Mouse (Mus musculus): ENCODE results near the gene Ptges3l. TPM values are rescaled to one million over a fixed set of nuclear protein-coding genes. Genes with fewer than 3 reads are reported as not detected.
"Not testable (repeated sequence)": the region's sequence is repeated elsewhere in the genome, so short reads cannot be mapped to it uniquely, and the experiment has no call there.

Gene Ptges3l
- polyA plus RNA-seq, 1 experiment from 2014 or later, result 57.6 TPM

DNA sequence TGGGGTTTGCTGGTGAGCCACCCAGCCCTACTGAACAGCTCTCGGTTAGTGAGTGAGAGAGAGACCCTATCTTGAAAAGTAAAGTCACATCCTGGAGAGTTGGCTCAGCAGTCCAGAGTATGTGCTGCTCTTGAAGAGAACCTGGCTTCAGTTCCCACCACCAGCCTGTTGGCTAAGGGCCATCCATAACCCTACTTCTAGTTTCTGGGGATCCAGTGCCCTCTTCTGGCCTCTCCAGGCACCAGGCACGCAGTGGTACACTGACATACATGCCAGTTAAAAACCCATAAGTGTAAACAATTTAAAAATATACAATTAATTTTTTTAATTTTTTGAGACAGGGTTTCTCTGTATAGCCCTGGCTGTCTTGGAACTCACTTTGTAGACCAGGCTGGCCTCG lies 25.3 kb upstream of the Ptges3l start:
- no peak for DNase-seq (ENCODE audit: low spot score)
- Histone ChIP-seq H3K9me3 (no peaks in the 10 kb centered on the region), H3K4me1 (peaks cover 22% of the 10 kb centered on the region), H3K27ac (no peak overlapping the region), H3K36me3 (peaks cover 7% of the 10 kb centered on the region), H3K27me3 (ENCODE audit: insufficient read depth, poor library complexity, severe bottlenecking) (no peaks in the 10 kb centered on the region), H3K4me3 (no peak overlapping the region)
- WGBS, result 74% methylated on average over 3 of the region's 3 CpGs

DNA sequence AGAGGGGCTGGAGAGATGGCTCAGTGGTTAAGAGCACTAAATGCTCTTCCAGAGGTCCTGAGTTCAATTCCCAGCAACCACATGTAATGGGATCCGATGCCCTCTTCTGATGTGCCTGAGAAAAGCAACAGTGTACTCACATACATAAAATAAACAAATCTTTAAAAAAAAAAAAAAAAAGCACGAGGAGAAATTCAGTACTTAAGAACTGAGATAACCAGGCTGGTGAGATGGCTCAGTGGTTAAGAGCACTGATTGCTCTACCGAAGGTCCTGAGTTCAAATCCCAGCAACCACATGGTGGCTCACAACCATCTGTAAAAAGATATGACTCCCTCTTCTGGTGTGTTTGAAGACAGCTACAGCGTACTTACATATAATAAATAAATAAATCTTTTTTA lies 24.5 kb upstream of the Ptges3l start:
- DNase-seq (ENCODE audit: low spot score); H3K27me3 ChIP-seq (ENCODE audit: insufficient read depth, poor library complexity, severe bottlenecking); H3K9me3 ChIP-seq; H3K27ac ChIP-seq; H3K4me3 ChIP-seq: not testable (repeated sequence)
- Histone ChIP-seq H3K4me1 (peaks cover 18% of the 10 kb centered on the region), H3K36me3 (peaks cover 15% of the 10 kb centered on the region)
- WGBS, result 81% methylated on average over 4 of the region's 4 CpGs

DNA sequence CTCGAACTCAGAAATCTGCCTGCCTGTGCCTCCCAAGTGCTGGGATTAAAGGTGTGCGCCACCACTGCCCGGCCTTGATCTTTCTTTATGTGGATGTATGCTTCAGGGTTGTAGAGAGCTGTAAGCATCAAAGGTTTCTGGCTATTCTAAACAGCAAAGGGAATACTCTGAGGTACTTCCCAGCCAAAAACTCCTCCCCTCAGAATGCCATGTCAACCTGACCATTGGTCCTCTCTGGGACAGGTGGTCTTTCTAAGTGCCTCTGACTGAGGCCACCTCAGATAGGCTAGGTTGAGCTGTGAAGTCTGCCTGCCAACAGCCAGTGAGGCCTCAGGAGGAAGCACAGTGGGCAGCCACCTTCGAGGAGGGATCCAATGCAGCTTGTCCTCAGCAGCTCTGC lies 23.8 kb upstream of the Ptges3l start:
- Histone ChIP-seq H3K4me1 (peaks cover 16% of the 10 kb centered on the region), H3K27me3 (ENCODE audit: insufficient read depth, poor library complexity, severe bottlenecking) (no peaks in the 10 kb centered on the region), H3K36me3 (peaks cover 22% of the 10 kb centered on the region), H3K27ac (peak overlapping the region; percentile 67; the same call in 1 of the 2 replicates), H3K9me3 (no peaks in the 10 kb centered on the region), H3K4me3 (peak overlapping the region; percentile 51)
- WGBS, result 79% methylated on average over 4 of the region's 4 CpGs
- DNase-seq (ENCODE audit: low spot score), result no peak

DNA sequence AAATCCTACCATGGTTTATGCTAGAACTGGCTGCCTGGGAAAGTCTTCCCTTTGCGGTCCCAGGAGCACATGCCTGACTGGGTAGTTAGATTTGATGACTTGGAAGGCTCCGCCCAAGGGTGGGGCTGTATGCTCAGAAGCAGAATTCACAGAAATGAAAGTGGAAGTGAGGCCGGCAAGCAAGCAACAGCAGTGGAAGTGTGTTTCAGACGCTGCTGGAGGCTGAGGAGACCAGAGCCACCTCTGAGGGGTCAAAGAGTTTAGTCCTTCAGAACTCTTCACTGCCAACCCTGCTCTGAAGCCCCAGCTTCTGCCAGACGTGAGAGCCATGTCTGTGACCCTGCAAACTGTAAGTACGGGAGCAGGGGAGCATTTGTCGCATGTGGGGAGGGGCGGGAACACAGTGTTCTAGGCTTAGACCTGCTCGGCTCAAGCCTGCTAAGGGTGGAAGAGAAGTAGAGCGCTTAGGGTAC lies 23.2 kb upstream of the Ptges3l start, which contains the start of gene Ifi35:
Gene Ifi35 (plus strand): TSS at position 134 of the 473 bp plus-strand sequence.
- H3K27ac ChIP-seq, result peak within 1 kb of the TSS; percentile 67
- peak; percentile 91 for DNase-seq (ENCODE audit: low spot score)
- peaks cover 27% of the 10 kb centered on the region for H3K36me3 ChIP-seq
- peak within 1 kb of the TSS; percentile 51 for H3K4me3 ChIP-seq
- H3K9me3 ChIP-seq, result no peaks in the 10 kb centered on the region
- WGBS, result 24% methylated on average over 10 of the region's 10 CpGs
- H3K4me1 ChIP-seq, result peaks cover 21% of the 10 kb centered on the region
- no peaks in the 10 kb centered on the region for H3K27me3 ChIP-seq (ENCODE audit: insufficient read depth, poor library complexity, severe bottlenecking)

DNA sequence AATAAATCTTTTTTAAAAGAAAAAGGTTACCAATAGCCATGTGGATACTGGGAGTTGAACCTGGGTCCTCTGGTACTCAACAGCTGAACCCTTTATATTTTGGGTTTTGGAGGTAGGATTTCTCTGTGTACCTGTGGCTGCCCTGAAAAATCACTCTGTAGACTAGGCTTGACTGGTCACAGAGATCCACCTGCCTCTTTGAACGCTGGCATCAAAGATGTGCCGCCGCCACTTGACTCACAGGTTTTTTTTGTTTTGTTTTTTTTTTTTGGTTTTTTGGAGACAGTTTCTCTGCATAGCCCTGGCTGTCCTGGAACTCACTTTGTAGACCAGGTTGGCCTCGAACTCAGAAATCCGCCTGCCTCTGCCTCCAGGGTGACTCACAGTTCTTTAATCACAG lies 22.7 kb upstream of the Ptges3l start:
- Histone ChIP-seq H3K9me3 (no peaks in the 10 kb centered on the region), H3K4me1 (peaks cover 25% of the 10 kb centered on the region), H3K27me3 (ENCODE audit: insufficient read depth, poor library complexity, severe bottlenecking) (no peaks in the 10 kb centered on the region), H3K4me3 (peak overlapping the region; percentile 51; the same call in 1 of the 2 replicates), H3K27ac (0 out of 2 replicates have a peak overlapping the region, but pooled peaks have one; percentile 67), H3K36me3 (peaks cover 32% of the 10 kb centered on the region)
- DNase-seq (ENCODE audit: low spot score), result no peak
- 86% methylated on average over 5 of the region's 5 CpGs for WGBS

DNA sequence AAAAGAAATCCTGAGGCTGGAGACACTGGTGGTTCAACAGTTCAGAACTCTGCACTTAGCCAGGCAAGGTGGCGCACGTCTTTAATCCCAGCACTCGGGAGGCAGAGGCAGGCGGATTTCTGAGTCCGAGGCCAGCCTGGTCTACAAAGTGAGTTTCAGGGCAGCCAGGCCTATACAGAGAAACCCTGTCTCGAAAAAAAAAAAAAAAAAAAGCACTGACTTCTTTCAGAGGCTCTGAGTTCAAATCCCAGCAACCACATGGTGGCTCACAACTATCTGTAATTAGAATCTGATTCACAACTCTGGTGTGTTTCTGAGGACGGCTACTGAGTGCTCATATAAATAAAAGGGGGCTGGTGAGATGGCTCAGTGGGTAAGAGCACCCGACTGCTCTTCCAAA lies 21.7 kb upstream of the Ptges3l start:
- 84% methylated on average over 8 of the region's 8 CpGs for WGBS

DNA sequence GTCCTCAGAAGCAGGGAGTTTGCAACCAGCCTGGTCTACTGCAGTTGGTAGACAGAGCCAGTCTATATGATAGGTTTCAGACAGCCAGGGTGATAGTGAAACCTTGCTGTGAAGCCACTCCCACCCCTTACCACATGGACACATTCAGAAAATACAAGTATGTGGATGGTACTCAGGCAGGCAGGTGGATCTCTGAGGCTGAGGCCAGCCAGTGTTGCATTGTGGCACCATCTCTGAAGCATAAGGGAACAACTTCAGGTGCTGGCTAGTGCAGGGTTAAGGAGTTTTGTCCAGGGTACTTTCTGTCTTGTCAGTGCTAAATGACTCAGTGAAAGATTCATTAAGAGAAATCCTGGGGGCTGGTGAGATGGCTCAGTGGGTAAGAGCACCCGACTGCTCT lies 21.2 kb upstream of the Ptges3l start:
- no peaks in the 10 kb centered on the region for H3K27me3 ChIP-seq (ENCODE audit: insufficient read depth, poor library complexity, severe bottlenecking)
- no peak overlapping the region for H3K27ac ChIP-seq
- H3K4me3 ChIP-seq, result no peak overlapping the region
- H3K36me3 ChIP-seq, result peaks cover 32% of the 10 kb centered on the region
- peaks cover 20% of the 10 kb centered on the region for H3K4me1 ChIP-seq
- no peaks in the 10 kb centered on the region for H3K9me3 ChIP-seq
- DNase-seq (ENCODE audit: low spot score), result no peak
- WGBS, result 69% methylated on average over 1 of the region's 1 CpGs

More for the DNA sequence above, 21.7 kb upstream of the Ptges3l start:
- peaks cover 32% of the 10 kb centered on the region for H3K36me3 ChIP-seq
- not testable (repeated sequence) for H3K9me3 ChIP-seq; H3K4me3 ChIP-seq; H3K27ac ChIP-seq; DNase-seq (ENCODE audit: low spot score); H3K27me3 ChIP-seq (ENCODE audit: insufficient read depth, poor library complexity, severe bottlenecking)
- H3K4me1 ChIP-seq, result peaks cover 20% of the 10 kb centered on the region

DNA sequence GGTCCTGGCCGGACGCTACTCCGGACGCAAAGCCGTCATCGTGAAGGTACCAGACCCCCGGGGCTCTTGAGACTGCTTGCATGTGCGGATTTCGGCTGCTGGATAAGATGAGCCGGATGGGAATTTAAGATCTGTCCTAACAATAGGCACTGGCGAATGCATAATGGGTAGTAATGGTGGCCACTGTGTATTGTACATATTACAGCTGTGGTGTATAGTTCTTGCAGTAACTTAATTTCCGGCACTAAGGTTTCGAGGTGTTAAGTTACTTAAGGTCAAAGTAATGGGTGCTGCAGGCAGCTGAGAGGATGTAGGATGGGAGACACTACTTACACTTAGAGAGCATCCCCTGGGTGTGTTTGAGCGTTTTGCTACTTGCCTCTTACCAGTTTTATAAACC lies 17.6 kb upstream of the Ptges3l start:
- Histone ChIP-seq H3K27ac (peak overlapping the region; percentile 97), H3K4me1 (peaks cover 10% of the 10 kb centered on the region), H3K27me3 (ENCODE audit: insufficient read depth, poor library complexity, severe bottlenecking) (no peaks in the 10 kb centered on the region), H3K36me3 (peaks cover 32% of the 10 kb centered on the region), H3K4me3 (peak overlapping the region; percentile 86), H3K9me3 (no peaks in the 10 kb centered on the region)
- WGBS, result 1% methylated on average over 14 of the region's 14 CpGs
- no peak for DNase-seq (ENCODE audit: low spot score)

DNA sequence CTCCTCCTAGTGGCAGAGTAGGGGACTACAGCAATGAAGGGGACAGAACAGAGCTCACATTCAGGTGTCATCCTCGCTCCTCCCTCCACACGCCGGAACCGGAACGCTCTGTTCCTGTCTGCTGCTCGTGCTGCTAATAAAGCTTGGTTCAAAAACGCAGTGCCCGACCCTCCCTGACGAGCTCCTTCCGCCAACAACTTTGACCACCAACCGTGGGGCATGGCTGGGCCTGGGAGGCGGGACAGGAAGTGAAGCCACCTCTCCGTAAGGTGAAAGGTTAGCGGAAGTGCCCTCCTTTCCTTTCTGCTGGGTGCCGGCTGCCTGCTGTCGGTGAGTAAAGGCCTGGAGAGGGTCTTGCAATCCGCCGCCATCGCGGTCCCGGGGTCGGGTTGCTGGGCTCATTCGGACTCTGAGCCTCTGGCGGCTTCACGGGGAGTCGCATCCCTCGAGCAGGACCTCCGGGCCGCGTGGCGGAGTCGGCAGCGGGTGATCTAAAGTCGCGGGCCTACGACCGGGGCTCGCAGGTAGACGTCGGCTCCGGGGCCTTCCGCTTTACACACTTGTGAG lies 17.1 kb upstream of the Ptges3l start, which contains the start of gene Rpl27:
Gene Rpl27 (plus strand): TSS at position 172 of the 567 bp plus-strand sequence.
- peak within 1 kb of the TSS; percentile 86 for H3K4me3 ChIP-seq
- H3K27me3 ChIP-seq (ENCODE audit: insufficient read depth, poor library complexity, severe bottlenecking), result no peaks in the 10 kb centered on the region
- peaks cover 10% of the 10 kb centered on the region for H3K4me1 ChIP-seq
- H3K27ac ChIP-seq, result peak within 1 kb of the TSS; percentile 97
- under 1% methylated on average over 42 of the region's 42 CpGs for WGBS
- peaks cover 32% of the 10 kb centered on the region for H3K36me3 ChIP-seq
- peak; percentile 100 for DNase-seq (ENCODE audit: low spot score)
- H3K9me3 ChIP-seq, result no peaks in the 10 kb centered on the region

DNA sequence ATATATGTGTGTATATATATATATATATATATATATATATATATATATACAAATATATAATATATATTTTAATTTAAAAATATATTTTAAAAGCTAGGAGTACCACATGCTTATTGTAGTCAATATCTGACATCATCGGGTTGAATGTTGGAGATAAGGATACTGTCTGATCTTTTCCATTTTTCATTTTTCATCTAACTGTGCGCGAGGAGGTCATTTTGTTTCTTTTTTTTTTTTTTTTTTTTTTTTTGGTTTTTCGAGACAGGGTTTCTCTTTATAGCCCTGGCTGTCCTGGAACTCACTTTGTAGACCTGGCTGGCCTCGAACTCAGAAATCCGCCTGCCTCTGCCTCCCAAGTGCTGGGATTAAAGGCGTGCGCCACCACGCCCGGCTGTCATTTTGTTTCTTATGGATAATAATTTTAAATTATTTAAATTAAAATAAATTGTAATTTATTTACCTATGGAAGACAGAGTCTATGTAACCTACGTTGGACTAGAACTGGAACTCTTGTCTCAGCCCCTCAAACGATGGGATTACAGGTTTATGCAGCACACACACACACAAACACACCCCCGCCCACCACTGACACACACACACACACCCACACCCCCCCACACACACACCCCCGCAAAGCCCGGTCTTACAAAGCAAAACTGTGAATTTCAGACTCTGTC lies 16.5 kb upstream of the Ptges3l start:
- not testable (repeated sequence) for H3K27me3 ChIP-seq (ENCODE audit: insufficient read depth, poor library complexity, severe bottlenecking); DNase-seq (ENCODE audit: low spot score); H3K9me3 ChIP-seq
- WGBS, result 33% methylated on average over 15 of the region's 15 CpGs
- H3K27ac ChIP-seq, result peak overlapping the region; percentile 83; the same call in 1 of the 2 replicates
- H3K4me3 ChIP-seq, result peak overlapping the region; percentile 86
- peaks cover 32% of the 10 kb centered on the region for H3K36me3 ChIP-seq
- H3K4me1 ChIP-seq, result peaks cover 10% of the 10 kb centered on the region

DNA sequence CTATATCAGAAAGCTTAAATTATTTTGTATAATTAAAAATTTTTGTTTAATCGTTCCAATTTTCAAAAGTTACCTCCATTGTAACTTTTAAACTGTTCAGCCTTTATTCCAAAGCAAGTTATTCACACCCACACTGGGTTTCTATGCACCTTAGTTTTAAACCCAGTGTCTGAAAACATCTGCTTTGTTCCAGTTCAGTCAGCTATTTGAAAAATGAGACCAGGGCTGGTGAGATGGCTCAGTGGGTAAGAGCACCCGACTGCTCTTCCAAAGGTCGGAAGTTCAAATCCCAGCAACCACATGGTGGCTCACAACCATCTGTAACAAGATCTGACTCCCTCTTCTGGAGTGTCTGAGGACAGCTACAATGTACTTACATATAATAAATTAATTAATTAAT lies 12.9 kb upstream of the Ptges3l start:
- 58% methylated on average over 3 of the region's 3 CpGs for whole genome bisulfite sequencing
- not testable (repeated sequence) for H3K27ac ChIP-seq; H3K4me1 ChIP-seq; H3K27me3 ChIP-seq (ENCODE audit: insufficient read depth, poor library complexity, severe bottlenecking); H3K9me3 ChIP-seq; DNase-seq (ENCODE audit: low spot score); H3K4me3 ChIP-seq
- H3K36me3 ChIP-seq, result peaks cover 32% of the 10 kb centered on the region

DNA sequence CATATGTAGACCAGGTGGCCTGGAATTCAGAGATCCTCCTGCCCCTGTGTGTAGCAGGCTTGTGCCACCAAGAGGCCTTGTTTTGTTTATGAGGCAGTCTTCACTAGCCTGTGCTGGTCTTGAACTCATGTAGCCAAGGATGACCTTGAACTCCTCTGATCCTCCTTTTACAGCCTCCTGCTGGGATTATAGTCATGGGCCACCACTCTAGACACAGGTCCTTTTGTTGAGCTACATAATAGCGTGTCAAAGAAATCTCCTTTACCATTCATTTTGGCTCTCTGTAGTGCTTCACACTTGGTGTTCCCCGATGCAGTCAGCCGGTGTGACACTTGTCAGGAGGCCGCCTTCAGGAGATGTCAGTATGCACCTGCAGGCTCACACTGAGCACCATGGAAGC lies 11.8 kb upstream of the Ptges3l start:
- no peaks in the 10 kb centered on the region for H3K27me3 ChIP-seq (ENCODE audit: insufficient read depth, poor library complexity, severe bottlenecking)
- H3K4me1 ChIP-seq, result no peaks in the 10 kb centered on the region
- peaks cover 38% of the 10 kb centered on the region for H3K36me3 ChIP-seq
- H3K27ac ChIP-seq, result no peak overlapping the region
- no peak for DNase-seq (ENCODE audit: low spot score)
- H3K4me3 ChIP-seq, result no peak overlapping the region
- 84% methylated on average over 4 of the region's 4 CpGs for WGBS
- no peaks in the 10 kb centered on the region for H3K9me3 ChIP-seq

DNA sequence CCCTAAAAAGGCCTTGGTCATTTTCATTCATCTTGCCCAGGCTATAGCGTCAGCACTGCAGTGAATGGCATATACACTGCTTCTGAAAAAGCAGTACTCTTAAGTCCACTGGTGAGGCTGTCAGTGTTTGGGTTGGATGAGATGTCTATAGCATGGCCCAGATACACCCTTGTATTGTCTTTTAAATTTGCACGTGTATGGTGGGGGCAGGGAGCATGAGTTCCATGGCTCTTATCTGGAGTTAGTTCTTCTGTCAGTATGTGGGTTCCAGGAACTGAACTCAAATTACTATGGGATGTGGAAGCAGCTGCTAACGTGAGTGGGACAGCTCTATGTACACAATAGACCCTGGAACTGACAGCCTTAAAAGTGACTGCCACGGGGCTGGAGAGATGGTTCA lies 10.7 kb upstream of the Ptges3l start:
- H3K4me3 ChIP-seq, result no peak overlapping the region
- H3K36me3 ChIP-seq, result peaks cover 49% of the 10 kb centered on the region
- no peak overlapping the region for H3K27ac ChIP-seq
- no peak for DNase-seq (ENCODE audit: low spot score)
- H3K9me3 ChIP-seq, result no peaks in the 10 kb centered on the region
- 75% methylated on average over 4 of the region's 4 CpGs for WGBS
- H3K27me3 ChIP-seq (ENCODE audit: insufficient read depth, poor library complexity, severe bottlenecking), result no peaks in the 10 kb centered on the region
- H3K4me1 ChIP-seq, result no peaks in the 10 kb centered on the region

All from heart, embryonic 10.5 days (tissue).